Mouse (Mus musculus) intestine, embryonic 16.5 days (tissue): ENCODE data around the gene Fam166a. TPM values are rescaled to one million over a fixed set of nuclear protein-coding genes. Genes with fewer than 3 reads are reported as not detected.

Experiments used
- ATAC-seq: fragments of 200-750 bp; cut with Nextera tagmentation; 2 replicates; pipeline ENCODE4 v1.8.0; 2017; ENCODE audit warnings: moderate TSS enrichment, moderate library complexity
- H3K27ac ChIP-seq: fragments of 300-500 bp; sonication (generic); 2 replicates; pipeline ENCODE4 v1.5.1; 2014; ENCODE audit warnings: mild to moderate bottlenecking, low read length
- H3K27me3 ChIP-seq: fragments of 300-500 bp; sonication (generic); replicated peaks from 2 replicates; pipeline ENCODE4 v1.6.1; 2014; ENCODE audit warnings: low read length, control low read depth, mixed read lengths; ENCODE audit not compliant: control insufficient read depth, insufficient read depth
- H3K36me3 ChIP-seq: fragments of 300-500 bp; sonication (generic); 2 replicates; pipeline ENCODE4 v1.6.1; 2014; ENCODE audit warnings: low read length, control low read depth; ENCODE audit not compliant: control insufficient read depth, insufficient read depth
- H3K4me1 ChIP-seq: fragments of 300-500 bp; sonication (generic); 2 replicates; pipeline ENCODE4 v1.6.1; 2014; ENCODE audit warnings: low read length, control low read depth, mixed read lengths; ENCODE audit not compliant: control insufficient read depth, insufficient read depth
- H3K4me2 ChIP-seq: fragments of 300-500 bp; sonication (generic); 2 replicates; pipeline ENCODE4 v1.6.1; 2014; ENCODE audit warnings: low read depth, low read length, control low read depth
- H3K4me3 ChIP-seq: fragments of 300-500 bp; sonication (generic); 2 replicates; pipeline ENCODE4 v1.5.1; 2014; ENCODE audit warnings: mild to moderate bottlenecking, low read length
- H3K9ac ChIP-seq: fragments of 300-500 bp; sonication (generic); 2 replicates; pipeline ENCODE4 v1.6.1; 2014; ENCODE audit warnings: low read depth, low read length
- H3K9me3 ChIP-seq: fragments of 300-500 bp; sonication (generic); 2 replicates; pipeline ENCODE4 v1.6.1; 2016; ENCODE audit warnings: low read length, control low read depth; ENCODE audit not compliant: control insufficient read depth
- WGBS: fragments of 180-500 bp; shearing (Covaris S2); extraction: QIAGEN DNeasy Blood & Tissue Kit; methylation state at CpG from one replicate; pipeline ENCODE4 v1.1.7; 2014; 5-methylcytosine and 5-hydroxymethylcytosine counted together
- polyA plus RNA-seq: library from polyadenylated mRNA; unstranded; fragments of >200 nt; fragmentation: Nextera tagmentation; extraction: Ambion mirVana; gene quantifications from 2 replicates; pipeline ENCODE4 v1.2.1, GENCODE M21; 2015

Fam166a gene
- polyA plus RNA-seq, 1 experiment from 2014 or later: 0.12 TPM

GRCm38 (mm10) chr2:25182664-25183063 is 35.9 kb upstream of the Fam166a start:
- no peak for ATAC-seq
- Histone ChIP-seq H3K4me3 (peak overlapping the region; percentile 62), H3K4me1 (peaks cover 16% of the 10 kb centered on the region), H3K36me3 (no peaks in the 10 kb centered on the region), H3K4me2 (peak overlapping the region; percentile 84), H3K9ac (peak overlapping the region; percentile 21; the same call in 1 of the 2 replicates), H3K9me3 (no peaks in the 10 kb centered on the region), H3K27ac (no peak overlapping the region), H3K27me3 (peaks cover 15% of the 10 kb centered on the region)
- WGBS: 29% methylated on average over 6 of the region's 6 CpGs

- ATAC-seq: no peak
- H3K4me1 ChIP-seq: peaks cover 13% of the 10 kb centered on the region
- H3K4me2 ChIP-seq: no peak overlapping the region
- no peaks in the 10 kb centered on the region for H3K36me3 ChIP-seq
- H3K4me3 ChIP-seq: no peak overlapping the region
- H3K9me3 ChIP-seq: no peaks in the 10 kb centered on the region
- peaks cover 15% of the 10 kb centered on the region for H3K27me3 ChIP-seq
- no peak overlapping the region for H3K9ac ChIP-seq
- no peak overlapping the region for H3K27ac ChIP-seq
- WGBS: 79% methylated on average over 2 of the region's 2 CpGs
Measured at GRCm38 (mm10) chr2:25183336-25183735, 35.2 kb upstream of the Fam166a start.

GRCm38 (mm10) chr2:25184496-25184895 is 34.0 kb upstream of the Fam166a start:
- H3K4me3 ChIP-seq: no peak overlapping the region
- no peak for ATAC-seq
- no peak overlapping the region for H3K27ac ChIP-seq
- no peak overlapping the region for H3K9ac ChIP-seq
- H3K27me3 ChIP-seq: peaks cover 9% of the 10 kb centered on the region
- H3K4me1 ChIP-seq: peaks cover 11% of the 10 kb centered on the region
- H3K36me3 ChIP-seq: no peaks in the 10 kb centered on the region
- no peaks in the 10 kb centered on the region for H3K9me3 ChIP-seq
- WGBS: 91% methylated on average over 7 of the region's 7 CpGs
- H3K4me2 ChIP-seq: no peak overlapping the region

GRCm38 (mm10) chr2:25185625-25186574 is 32.6 kb upstream of the Fam166a start:
- peak; percentile 70 for ATAC-seq
- Histone ChIP-seq H3K4me3 (peak overlapping the region; percentile 54), H3K4me1 (peaks cover 4% of the 10 kb centered on the region; the same call in 1 of the 2 replicates), H3K9ac (peak overlapping the region; percentile 72), H3K36me3 (no peaks in the 10 kb centered on the region), H3K4me2 (peak overlapping the region; percentile 94), H3K27me3 (peaks cover 3% of the 10 kb centered on the region; the same call in 1 of the 2 replicates), H3K27ac (peak overlapping the region; percentile 75), H3K9me3 (no peaks in the 10 kb centered on the region)
- WGBS: under 1% methylated on average over 62 of the region's 64 CpGs

- 40% methylated on average over 5 of the region's 5 CpGs for WGBS
- Histone ChIP-seq H3K9ac (no peak overlapping the region; the same call in 1 of the 2 replicates), H3K27ac (no peak overlapping the region), H3K4me2 (peak overlapping the region; percentile 94), H3K4me1 (peaks cover 4% of the 10 kb centered on the region; the same call in 1 of the 2 replicates), H3K27me3 (peaks cover 3% of the 10 kb centered on the region; the same call in 1 of the 2 replicates), H3K36me3 (no peaks in the 10 kb centered on the region), H3K9me3 (no peaks in the 10 kb centered on the region), H3K4me3 (peak overlapping the region; percentile 54)
- ATAC-seq: no peak
Measured at GRCm38 (mm10) chr2:25186575-25186930, 32.0 kb upstream of the Fam166a start.

- Histone ChIP-seq H3K4me2 (no peak overlapping the region), H3K9me3 (no peaks in the 10 kb centered on the region), H3K27me3 (0 out of 2 replicates have a peak, but pooled peaks cover 3% of the 10 kb centered on the region), H3K4me1 (peaks cover 4% of the 10 kb centered on the region; the same call in 1 of the 2 replicates), H3K36me3 (no peaks in the 10 kb centered on the region), H3K27ac (no peak overlapping the region), H3K9ac (no peak overlapping the region), H3K4me3 (no peak overlapping the region)
- no peak for ATAC-seq
- WGBS: 80% methylated on average over 6 of the region's 6 CpGs
Measured at GRCm38 (mm10) chr2:25187841-25188240, 30.7 kb upstream of the Fam166a start.

GRCm38 (mm10) chr2:25193330-25193770 is 25.2 kb upstream of the Fam166a start:
- ATAC-seq: peak; percentile 75
- H3K4me1 ChIP-seq: peaks cover 28% of the 10 kb centered on the region
- H3K27ac ChIP-seq: peak overlapping the region; percentile 84
- peak overlapping the region; percentile 76 for H3K4me2 ChIP-seq
- H3K27me3 ChIP-seq: no peaks in the 10 kb centered on the region
- peak overlapping the region; percentile 29 for H3K4me3 ChIP-seq
- no peaks in the 10 kb centered on the region for H3K9me3 ChIP-seq
- 2% methylated on average over 6 of the region's 6 CpGs for WGBS
- H3K36me3 ChIP-seq: no peaks in the 10 kb centered on the region
- peak overlapping the region; percentile 68; the same call in 1 of the 2 replicates for H3K9ac ChIP-seq

GRCm38 (mm10) chr2:25194006-25194405 is 24.5 kb upstream of the Fam166a start:
- peak overlapping the region; percentile 76 for H3K4me2 ChIP-seq
- H3K4me3 ChIP-seq: peak overlapping the region; percentile 54
- ATAC-seq: no peak
- 77% methylated on average over 5 of the region's 5 CpGs for WGBS
- peak overlapping the region; percentile 68 for H3K9ac ChIP-seq
- H3K4me1 ChIP-seq: peaks cover 31% of the 10 kb centered on the region
- H3K9me3 ChIP-seq: no peaks in the 10 kb centered on the region
- no peaks in the 10 kb centered on the region for H3K36me3 ChIP-seq
- no peaks in the 10 kb centered on the region for H3K27me3 ChIP-seq
- peak overlapping the region; percentile 84; the same call in 1 of the 2 replicates for H3K27ac ChIP-seq

GRCm38 (mm10) chr2:25194486-25195171 is 23.9 kb upstream of the Fam166a start:
- H3K27me3 ChIP-seq: no peaks in the 10 kb centered on the region
- H3K9me3 ChIP-seq: no peaks in the 10 kb centered on the region
- peak overlapping the region; percentile 86 for H3K27ac ChIP-seq
- peak overlapping the region; percentile 54 for H3K4me3 ChIP-seq
- 80% methylated on average over 17 of the region's 17 CpGs for WGBS
- peaks cover 32% of the 10 kb centered on the region for H3K4me1 ChIP-seq
- H3K36me3 ChIP-seq: no peaks in the 10 kb centered on the region; the same call in 1 of the 2 replicates
- H3K4me2 ChIP-seq: peak overlapping the region; percentile 76
- H3K9ac ChIP-seq: peak overlapping the region; percentile 68
- ATAC-seq: no peak
